Mouse (Mus musculus): ENCODE measurements around the gene Acad8.

Gene Acad8

DNA sequence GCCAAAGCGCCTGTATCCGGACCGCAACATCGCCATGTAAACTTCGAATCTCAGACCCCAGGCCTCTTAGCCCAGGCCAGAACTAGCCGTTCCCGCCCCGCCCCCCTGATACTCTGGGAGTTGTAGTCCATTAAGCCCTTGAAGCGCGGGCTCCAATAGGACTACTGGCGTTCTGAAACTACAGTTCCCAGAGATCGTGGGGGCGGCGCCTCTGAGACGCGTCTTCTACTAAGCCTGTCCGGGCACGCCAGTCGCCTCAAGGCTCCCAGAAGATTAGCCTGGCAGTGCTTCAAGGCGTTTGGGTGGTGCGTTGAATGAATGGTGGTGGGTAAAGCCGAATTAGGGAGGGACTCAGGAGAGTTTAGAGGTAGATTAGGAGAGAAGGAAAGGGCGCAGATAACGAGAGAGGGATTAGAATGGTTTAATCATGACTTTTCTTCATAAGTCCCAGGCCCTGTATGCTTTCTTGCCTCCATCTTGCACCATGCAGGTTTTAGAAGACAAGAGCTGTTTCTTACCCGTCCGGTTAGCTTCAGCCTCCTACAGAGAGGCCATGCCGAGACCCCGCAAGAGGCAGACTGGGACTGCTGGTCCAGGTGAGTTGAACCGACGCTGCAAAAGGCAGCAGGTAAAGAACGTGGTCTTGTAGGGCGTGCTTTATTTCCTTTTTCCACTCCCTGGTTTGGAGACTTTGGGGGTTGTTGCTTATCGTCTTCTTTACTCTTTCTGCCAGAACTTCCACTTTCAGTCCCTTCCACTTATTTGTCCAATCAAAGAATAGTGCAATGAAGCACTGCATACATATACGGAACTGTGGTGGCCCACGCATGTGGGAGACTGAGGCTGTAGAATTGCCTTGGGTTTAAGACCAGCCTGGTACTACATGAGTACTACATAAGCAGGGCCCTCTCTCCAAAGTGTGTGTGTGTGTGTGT lies at the start of gene Acad8, which contains the start of gene Thyn1:
Gene Acad8 (minus strand): TSS at position 106 of the 935 bp plus-strand sequence.
Gene Thyn1 (plus strand): TSS at position 250 of the 935 bp plus-strand sequence.
- peak; percentile 91 to 95 for DNase-seq (ENCODE audit: low spot score in 2 of 2)

DNA sequence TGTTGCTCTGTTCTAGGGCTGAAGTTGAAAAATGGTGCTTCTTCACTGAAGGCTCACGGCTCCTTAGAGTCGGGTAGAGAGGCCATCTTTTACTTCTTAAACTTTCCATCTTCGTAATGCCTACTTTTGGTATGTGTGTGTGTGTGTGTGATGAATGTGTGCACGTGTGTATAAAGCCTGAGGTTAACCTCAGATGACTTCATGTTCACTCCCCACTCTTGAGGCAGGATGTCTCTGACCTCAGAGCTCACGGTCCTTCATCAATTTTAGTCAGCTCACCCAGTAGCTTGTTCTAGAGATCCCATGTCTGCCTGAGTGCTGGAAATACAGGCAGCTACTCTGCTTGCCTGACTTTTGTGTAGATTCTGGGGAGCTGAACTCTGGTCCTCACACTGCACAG lies 44.5 kb upstream of the Acad8 start:
- DNase-seq (ENCODE audit: low spot score in 2 of 2): no peak

DNA sequence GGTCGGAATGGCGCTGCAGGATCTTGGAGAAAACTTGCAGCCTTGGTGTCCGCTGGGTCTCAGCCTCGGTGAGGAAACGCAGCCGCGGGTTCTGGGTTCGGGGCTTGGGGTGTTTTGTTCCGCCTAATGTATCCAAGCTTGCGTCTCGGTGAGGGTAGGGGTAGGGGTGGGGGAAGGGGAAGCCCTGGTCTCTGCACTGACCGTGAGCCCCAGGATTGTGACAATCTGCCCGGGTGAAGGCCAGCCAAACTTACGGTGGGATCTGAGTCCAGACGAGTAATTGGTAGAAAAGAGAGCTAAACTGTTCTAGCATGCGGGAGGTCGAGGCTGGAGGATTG lies 31.4 kb upstream of the Acad8 start:
- no peak for DNase-seq (ENCODE audit: low spot score in 2 of 2)

GRCm38 (mm10) chr9:27029828-27030762 lies 30.7 kb upstream of the Acad8 start, which contains the start of the genes Vps26b and Ncapd3:
Vps26b (minus strand) TSS chr9:27030065.
Ncapd3 (plus strand) TSS chr9:27030175.
- DNase-seq (ENCODE audit: low spot score in 2 of 2): peak; percentile 86 to 93

- peak; percentile 15 to 36 for DNase-seq (ENCODE audit: low spot score in 2 of 2)
These were observed 29.9 kb upstream of the Acad8 start for GRCm38 (mm10) chr9:27029022-27029827.

GRCm38 (mm10) chr9:27026708-27027107 lies 27.3 kb upstream of the Acad8 start:
- DNase-seq (ENCODE audit: low spot score in 2 of 2): no peak

- no peak for DNase-seq (ENCODE audit: low spot score in 2 of 2)
These were observed 24.3 kb upstream of the Acad8 start for GRCm38 (mm10) chr9:27023681-27024080.

DNA sequence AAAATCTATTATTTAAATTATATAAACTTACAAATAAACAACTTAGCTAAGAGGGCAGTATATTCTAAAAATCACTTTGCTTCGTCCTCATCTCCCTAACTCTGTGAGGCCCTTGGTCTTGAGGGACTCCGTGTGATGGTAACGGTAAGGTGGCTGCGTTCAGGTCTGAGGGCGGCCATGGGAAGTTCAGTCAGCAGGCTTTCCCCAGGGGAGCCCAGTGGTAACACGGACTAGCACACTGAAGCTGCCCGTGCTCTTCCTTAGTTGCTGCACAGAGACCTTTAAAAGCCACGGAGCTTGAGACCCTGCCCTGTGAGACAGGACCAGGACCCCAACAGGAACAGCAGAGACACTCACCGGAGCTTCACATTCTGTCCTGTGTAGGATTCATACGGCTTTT lies 19.6 kb upstream of the Acad8 start:
- no peak for DNase-seq (ENCODE audit: low spot score in 2 of 2)

DNA sequence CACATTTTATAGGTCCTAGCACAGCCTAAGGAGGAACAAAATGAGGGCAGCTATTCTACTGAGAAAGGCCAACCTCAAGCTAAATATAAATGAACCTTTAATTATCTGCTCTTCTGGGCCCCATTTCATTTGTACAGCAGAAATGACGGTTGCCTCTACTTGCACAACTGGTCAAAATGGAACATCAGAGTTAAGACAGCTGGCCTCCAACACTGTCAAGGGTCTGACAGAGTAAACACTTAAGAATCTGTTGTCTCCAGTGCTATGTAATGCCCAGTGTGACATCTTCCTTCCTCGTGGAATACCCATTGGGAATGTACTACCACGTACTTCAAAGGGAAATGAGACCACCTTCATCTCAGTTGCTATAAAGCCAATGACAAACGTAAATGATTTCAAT lies 12.2 kb upstream of the Acad8 start:
- DNase-seq (ENCODE audit: low spot score in 2 of 2): no peak

GRCm38 (mm10) chr9:27009231-27009630 lies 9.9 kb upstream of the Acad8 start:
- DNase-seq (ENCODE audit: low spot score in 2 of 2): no peak

DNA sequence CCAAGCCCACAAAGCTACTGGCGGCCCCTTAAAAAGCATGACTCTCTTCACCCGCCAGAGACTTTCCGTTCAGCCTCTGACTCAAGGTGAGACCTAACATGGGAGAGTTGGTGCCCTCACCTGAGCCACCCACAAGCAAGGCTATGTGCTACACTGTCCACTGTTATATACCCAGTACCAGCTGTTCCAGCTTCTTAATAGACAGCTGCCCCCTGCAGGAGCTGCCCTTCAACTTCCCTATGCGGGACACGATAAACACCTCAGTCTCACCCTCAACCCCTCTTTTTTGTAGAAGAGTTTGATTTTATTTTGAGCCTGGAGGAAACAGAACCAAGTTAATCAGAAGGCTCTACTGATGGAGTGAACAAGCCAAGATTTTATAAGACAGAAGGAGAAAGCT lies 7.5 kb upstream of the Acad8 start:
- DNase-seq (ENCODE audit: low spot score in 2 of 2): no peak

- DNase-seq (ENCODE audit: low spot score in 2 of 2): no peak
These were observed 6.6 kb upstream of the Acad8 start for GRCm38 (mm10) chr9:27005933-27006332.

- DNase-seq (ENCODE audit: low spot score in 2 of 2): no peak
These were observed 5.9 kb upstream of the Acad8 start for GRCm38 (mm10) chr9:27005231-27005630.

DNA sequence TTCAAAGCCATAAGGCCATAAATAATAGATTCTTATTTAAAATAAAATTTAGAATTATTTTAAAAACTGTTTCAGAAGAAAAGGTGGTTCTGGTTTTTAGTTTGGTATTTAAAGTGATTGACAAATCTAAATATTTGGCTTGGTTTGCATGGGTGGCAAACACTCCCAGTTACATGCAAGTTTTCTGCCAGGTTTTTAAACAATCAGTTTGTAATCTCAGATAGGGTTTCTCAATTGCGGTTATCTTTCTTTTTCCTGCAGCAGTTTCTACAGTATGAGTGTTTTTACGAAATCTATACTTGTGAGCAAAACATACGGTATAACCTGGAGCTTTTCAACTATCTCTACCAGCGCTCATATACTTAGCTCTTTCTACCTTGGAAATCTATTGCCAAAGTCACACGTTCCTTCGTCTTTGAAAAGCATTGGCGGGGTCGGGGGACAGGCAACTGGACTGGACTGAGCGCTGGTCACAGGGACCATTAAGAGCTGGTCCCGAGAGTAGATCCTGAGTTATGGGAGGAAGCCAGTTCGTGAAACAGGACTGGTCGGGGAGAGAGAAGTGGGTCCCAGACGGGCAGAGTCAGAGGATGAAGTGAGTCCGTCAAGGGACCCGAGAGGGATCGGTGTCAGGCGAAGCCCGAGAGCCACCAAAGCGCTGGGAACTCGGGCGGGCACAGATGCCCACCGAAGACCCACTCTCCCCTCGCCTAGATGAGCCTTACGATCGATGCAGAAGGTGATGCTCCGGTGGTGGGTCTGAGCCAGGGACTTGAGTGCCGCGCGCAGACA lies 501 bp downstream of the Acad8 start:
- DNase-seq (ENCODE audit: low spot score in 2 of 2): no peak

DNA sequence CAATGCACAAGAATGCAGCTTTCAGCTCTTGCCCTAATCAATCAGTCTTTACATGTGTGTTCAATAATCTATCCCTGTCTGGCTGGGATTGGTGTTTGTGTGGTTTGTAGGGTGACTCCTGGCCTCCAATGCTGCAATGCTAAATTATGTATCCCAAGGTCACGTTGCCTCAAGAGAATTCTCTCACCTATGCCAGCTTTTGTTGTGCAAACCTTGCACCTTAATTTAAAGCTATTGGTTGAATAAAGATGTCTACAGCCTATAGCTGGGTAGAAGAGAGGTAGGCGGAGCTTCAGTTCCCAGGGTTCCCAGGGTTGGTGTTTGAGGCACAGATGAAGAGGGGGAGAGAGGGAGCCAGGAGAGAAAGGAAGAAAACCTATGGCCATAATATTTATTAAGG lies 1.9 kb downstream of the Acad8 start:
- DNase-seq (ENCODE audit: low spot score in 2 of 2): no peak

GRCm38 (mm10) chr9:26997062-26997461 lies 2.3 kb downstream of the Acad8 start:
- DNase-seq (ENCODE audit: low spot score in 2 of 2): no peak

DNA sequence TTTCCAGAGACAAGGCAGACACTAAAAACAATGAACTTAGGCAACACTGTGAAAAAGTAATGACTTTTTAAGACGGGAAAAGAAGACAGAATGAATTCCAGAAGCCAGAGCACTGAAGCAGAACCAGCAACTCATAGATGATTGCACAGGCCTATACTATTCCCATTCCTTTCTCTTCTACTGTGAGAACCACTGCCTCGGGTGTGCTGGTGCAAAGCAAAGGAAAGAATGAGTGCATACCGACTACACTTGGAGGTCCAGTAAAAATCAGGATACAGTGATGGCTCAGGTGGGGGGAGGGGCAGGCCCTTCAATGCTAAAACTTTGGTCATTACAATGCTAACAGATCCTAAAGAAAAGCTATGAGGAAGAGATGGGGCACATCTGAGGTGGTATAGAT lies 5.5 kb downstream of the Acad8 start:
- DNase-seq (ENCODE audit: low spot score in 2 of 2): no peak

- no peak for DNase-seq (ENCODE audit: low spot score in 2 of 2)
These were observed 6.2 kb downstream of the Acad8 start for GRCm38 (mm10) chr9:26993118-26993517.

DNA sequence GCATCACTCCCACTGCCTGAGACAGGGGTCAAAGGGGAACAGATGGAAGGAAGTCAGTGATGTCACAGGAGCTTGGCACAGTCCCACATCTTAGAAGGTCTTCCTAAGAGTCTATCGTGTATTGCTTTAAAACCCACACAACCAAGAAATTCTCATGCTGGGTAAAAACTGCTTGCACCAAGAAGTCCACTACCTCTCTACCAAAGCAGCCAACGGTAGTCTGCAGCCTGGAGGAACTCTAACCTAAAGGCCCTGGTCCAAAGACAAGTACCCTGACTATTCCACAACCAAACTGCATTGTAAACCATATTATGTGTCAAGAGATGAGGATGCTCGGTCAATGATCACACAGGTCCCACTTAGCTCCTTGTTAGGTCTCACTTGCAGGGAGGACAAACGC lies 9.2 kb downstream of the Acad8 start:
- DNase-seq (ENCODE audit: low spot score in 2 of 2): no peak

DNA sequence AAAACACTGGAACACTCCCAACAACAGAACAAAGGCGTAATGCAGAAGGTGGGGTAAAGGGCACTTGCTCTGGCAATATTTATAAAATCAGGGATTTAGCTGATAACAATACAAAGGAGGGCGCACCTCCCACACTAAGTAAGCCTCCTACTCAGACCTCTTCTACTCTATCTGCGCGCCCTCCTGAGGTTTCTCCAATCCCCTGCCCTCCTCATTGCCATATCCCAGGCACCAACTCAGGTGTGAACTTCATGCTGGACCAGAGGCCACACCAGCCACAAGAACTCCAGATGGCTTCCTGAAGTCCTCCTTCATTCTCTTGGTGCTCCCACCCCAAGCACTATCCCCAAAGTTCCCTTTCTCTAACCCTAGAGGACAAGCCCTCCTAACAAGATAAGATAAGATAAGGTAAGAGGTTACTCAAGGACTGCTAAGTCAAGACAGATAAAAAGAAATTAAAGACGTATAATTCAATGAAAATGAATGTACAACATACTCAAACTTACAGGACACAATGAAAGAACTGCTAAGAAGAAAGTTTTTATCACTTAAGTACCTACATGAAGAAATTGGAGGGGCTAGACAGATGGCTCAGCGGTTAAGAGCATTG lies 13.6 kb downstream of the Acad8 start:
- no peak for DNase-seq (ENCODE audit: low spot score in 2 of 2)

Measured in urinary bladder, adult 18-20 months (tissue).